Mouse (Mus musculus): Measurements from ENCODE around the gene Rab11fip2. TPM values are rescaled to one million over a fixed set of nuclear protein-coding genes. Genes with fewer than 3 reads are reported as not detected.

Rab11fip2 gene
- total and polyA plus RNA-seq, 3 experiments = 4.2 to 114 (median 4.9) TPM

- no peaks in the 10 kb centered on the region for H3K9me3 ChIP-seq (replicated peaks; ENCODE audit: insufficient read depth, low read length)
- H3K4me3 ChIP-seq (ENCODE audit: control insufficient read depth in 1 of 2, insufficient read depth in 1 of 2, low read depth in 2 of 2, low read length in 2 of 2) = no peak overlapping the region
- H3K9ac ChIP-seq (ENCODE audit: control insufficient read depth, low read depth, low read length, poor library complexity, severe bottlenecking) = no peak overlapping the region
- no peaks in the 10 kb centered on the region for H3K79me2 ChIP-seq (ENCODE audit: control insufficient read depth, insufficient read depth, low read length, poor library complexity)
- peaks cover 0 to 8% of the 10 kb centered on the region in 2 experiments; a peak in 3 of 4 replicates for H3K27me3 ChIP-seq (ENCODE audit: control insufficient read depth in 1 of 2, insufficient read depth in 2 of 2, low read length in 2 of 2)
- no peaks in the 10 kb centered on the region for H3K36me3 ChIP-seq (ENCODE audit: control insufficient read depth in 1 of 2, insufficient read depth in 2 of 2, low read length in 2 of 2)
- no peak overlapping the region for H3K27ac ChIP-seq (ENCODE audit: control insufficient read depth, low read depth, low read length)
- H3K4me1 ChIP-seq (ENCODE audit: control insufficient read depth in 1 of 2, insufficient read depth in 2 of 2, low read length in 2 of 2) = no peaks in the 10 kb centered on the region
- TF ChIP-seq USF1 (IDR thresholded peaks at IDR 0.05; ENCODE audit: low read depth, low read length) (no peak), MYC (IDR thresholded peaks at IDR 0.05; ENCODE audit: low read depth, low read length) (no peak), JUND (IDR thresholded peaks at IDR 0.05; ENCODE audit: low read depth, low read length) (no peak), TCF12 (IDR thresholded peaks at IDR 0.05; ENCODE audit: low read depth, low read length) (no peak), MXI1 (IDR thresholded peaks at IDR 0.05; ENCODE audit: low read depth, low read length) (no peak), EP300 (IDR thresholded peaks at IDR 0.05; ENCODE audit: low read depth in 1 of 2, low read length in 2 of 2) (no peak), KAT2A (conservative IDR thresholded peaks at IDR 0.05; ENCODE audit: low read depth, low read length) (no peak), MYB (IDR thresholded peaks at IDR 0.05; ENCODE audit: low read depth, low read length) (no peak), RCOR1 (IDR thresholded peaks at IDR 0.05; ENCODE audit: low read depth, low read length) (no peak), ZNF384 (IDR thresholded peaks at IDR 0.05; ENCODE audit: low read depth, low read length) (no peak), ZKSCAN1 (IDR thresholded peaks at IDR 0.05; ENCODE audit: low read depth, low read length) (no peak), SMC3 (IDR thresholded peaks at IDR 0.05; ENCODE audit: low read depth, low read length) (no peak), ZC3H11A (IDR thresholded peaks at IDR 0.05; ENCODE audit: low read depth, low read length) (no peak), SIN3A (IDR thresholded peaks at IDR 0.05; ENCODE audit: low read length) (no peak), CTCF (IDR thresholded peaks at IDR 0.05 in 2 of 3, conservative IDR thresholded peaks at IDR 0.05 in 1 of 3; ENCODE audit: control insufficient read depth in 1 of 3, insufficient read depth in 1 of 3, low read depth in 2 of 3, low read length in 3 of 3, poor library complexity in 1 of 3, severe bottlenecking in 1 of 3) (no peak), MEF2A (IDR thresholded peaks at IDR 0.05; ENCODE audit: extremely low read depth, insufficient replicate concordance, low read depth, low read length, poor library complexity, severe bottlenecking) (no peak)
- DNase-seq (ENCODE audit: low read depth, low spot score) = no peak
Observed at GRCm38 (mm10) chr19:59862423-59862822, 81.0 kb downstream of the Rab11fip2 start.

- H3K4me1 ChIP-seq (ENCODE audit: control insufficient read depth in 1 of 2, insufficient read depth in 2 of 2, low read length in 2 of 2) = no peaks in the 10 kb centered on the region
- no peak overlapping the region for H3K9ac ChIP-seq (ENCODE audit: control insufficient read depth, low read depth, low read length, poor library complexity, severe bottlenecking)
- TF ChIP-seq MAZ (IDR thresholded peaks at IDR 0.05; ENCODE audit: low read depth, low read length) (no peak), BHLHE40 (IDR thresholded peaks at IDR 0.05; ENCODE audit: borderline replicate concordance, low read depth, low read length) (no peak), USF1 (IDR thresholded peaks at IDR 0.05; ENCODE audit: low read depth, low read length) (no peak), ETS1 (IDR thresholded peaks at IDR 0.05; ENCODE audit: low read depth, low read length) (no peak), ZKSCAN1 (IDR thresholded peaks at IDR 0.05; ENCODE audit: low read depth, low read length) (no peak), UBTF (IDR thresholded peaks at IDR 0.05; ENCODE audit: borderline replicate concordance, insufficient read depth, low read depth, low read length) (no peak), KAT2A (conservative IDR thresholded peaks at IDR 0.05; ENCODE audit: low read depth, low read length) (no peak), ELF1 (IDR thresholded peaks at IDR 0.05; ENCODE audit: low read depth, low read length) (no peak), SMC3 (IDR thresholded peaks at IDR 0.05; ENCODE audit: low read depth, low read length) (no peak), MYC (IDR thresholded peaks at IDR 0.05; ENCODE audit: low read depth, low read length) (no peak), CTCF (IDR thresholded peaks at IDR 0.05 in 2 of 3, conservative IDR thresholded peaks at IDR 0.05 in 1 of 3; ENCODE audit: control insufficient read depth in 1 of 3, insufficient read depth in 1 of 3, low read depth in 2 of 3, low read length in 3 of 3, poor library complexity in 1 of 3, severe bottlenecking in 1 of 3) (no peak), TCF12 (IDR thresholded peaks at IDR 0.05; ENCODE audit: low read depth, low read length) (no peak), RCOR1 (IDR thresholded peaks at IDR 0.05; ENCODE audit: low read depth, low read length) (no peak), GATA1 (IDR thresholded peaks at IDR 0.05; ENCODE audit: low read depth, low read length) (no peak), NRF1 (IDR thresholded peaks at IDR 0.05; ENCODE audit: insufficient read depth, low read depth, low read length, poor library complexity, severe bottlenecking) (no peak), MYB (IDR thresholded peaks at IDR 0.05; ENCODE audit: low read depth, low read length) (no peak)
- H3K4me3 ChIP-seq (ENCODE audit: control insufficient read depth in 1 of 2, insufficient read depth in 1 of 2, low read depth in 2 of 2, low read length in 2 of 2) = no peak overlapping the region
- no peaks in the 10 kb centered on the region for H3K9me3 ChIP-seq (replicated peaks; ENCODE audit: insufficient read depth, low read length)
- no peaks in the 10 kb centered on the region for H3K36me3 ChIP-seq (ENCODE audit: control insufficient read depth in 1 of 2, insufficient read depth in 2 of 2, low read length in 2 of 2)
- no peak for DNase-seq (ENCODE audit: low read depth, low spot score)
- no peak overlapping the region for H3K27ac ChIP-seq (ENCODE audit: control insufficient read depth, low read depth, low read length)
- H3K27me3 ChIP-seq (ENCODE audit: control insufficient read depth in 1 of 2, insufficient read depth in 2 of 2, low read length in 2 of 2) = peaks cover 0 to 4% of the 10 kb centered on the region in 2 experiments; a peak in 3 of 4 replicates
- H3K79me2 ChIP-seq (ENCODE audit: control insufficient read depth, insufficient read depth, low read length, poor library complexity) = no peaks in the 10 kb centered on the region
Observed at GRCm38 (mm10) chr19:59860799-59861198, 82.7 kb downstream of the Rab11fip2 start.

All from MEL (cell line).